Mouse (Mus musculus) thymus, postnatal 25 days (tissue): ENCODE measurements around the gene Auts2.

Experiments used
- DNase-seq: peaks from one replicate; pipeline ENCODE4 v3.0.0; 2022

Gene Auts2

GRCm38 (mm10) chr5:132498896-132499295 lies 44.2 kb downstream of the Auts2 start:
- DNase-seq: no peak

GRCm38 (mm10) chr5:132498045-132498444 lies 45.1 kb downstream of the Auts2 start:
- no peak for DNase-seq

DNA sequence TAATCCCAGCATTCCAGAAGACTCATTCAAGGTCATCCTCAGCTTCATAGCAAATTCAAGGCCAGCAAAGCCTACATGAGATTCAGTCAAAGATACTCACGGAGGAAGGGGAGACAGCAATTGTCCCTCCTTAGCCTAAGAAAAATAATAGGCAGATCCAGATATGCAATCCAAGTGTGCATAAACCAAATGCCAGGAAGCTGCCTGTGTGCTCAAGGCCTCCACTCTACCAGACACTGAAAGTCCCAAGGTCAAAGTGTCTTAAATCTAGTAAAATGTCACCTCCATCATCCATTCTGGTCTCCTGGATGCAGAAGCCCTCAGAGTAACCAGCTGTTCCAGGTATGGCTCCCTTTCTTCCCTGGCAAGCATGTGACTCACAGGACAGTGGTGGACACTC lies 50.4 kb downstream of the Auts2 start:
- no peak for DNase-seq

GRCm38 (mm10) chr5:132492040-132492439 lies 51.1 kb downstream of the Auts2 start:
- no peak for DNase-seq

- DNase-seq: no peak
Measured at GRCm38 (mm10) chr5:132491508-132491907, 51.6 kb downstream of the Auts2 start.

- no peak for DNase-seq
Measured at GRCm38 (mm10) chr5:132490326-132490725, 52.8 kb downstream of the Auts2 start.

DNA sequence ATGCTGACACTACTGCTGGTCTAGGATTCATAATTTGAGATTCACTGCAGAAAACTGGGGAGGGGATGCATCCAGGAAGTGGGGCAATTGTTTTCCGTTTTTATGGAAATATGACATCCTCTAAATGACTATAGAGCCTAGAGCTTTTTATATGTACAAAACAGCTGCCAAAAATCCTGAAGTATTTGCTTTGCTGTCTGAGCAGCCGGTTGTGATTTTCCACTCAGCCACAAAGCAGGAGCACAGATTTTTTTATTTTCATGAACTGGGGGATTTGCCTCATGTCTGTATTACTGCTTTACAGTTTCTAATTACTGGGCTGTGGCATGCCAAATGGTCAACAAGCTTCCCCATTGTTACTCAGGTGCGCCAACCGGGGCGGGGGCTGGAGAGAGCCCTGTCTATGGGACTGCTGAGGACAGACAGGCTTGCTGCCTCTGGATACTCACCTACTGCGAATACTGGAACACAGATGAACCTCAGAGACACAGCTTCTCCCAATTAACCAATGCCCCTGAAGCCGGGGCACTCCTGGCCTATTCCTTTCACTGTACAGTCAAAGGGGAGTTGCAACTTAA lies 53.3 kb downstream of the Auts2 start:
- no peak for DNase-seq

DNA sequence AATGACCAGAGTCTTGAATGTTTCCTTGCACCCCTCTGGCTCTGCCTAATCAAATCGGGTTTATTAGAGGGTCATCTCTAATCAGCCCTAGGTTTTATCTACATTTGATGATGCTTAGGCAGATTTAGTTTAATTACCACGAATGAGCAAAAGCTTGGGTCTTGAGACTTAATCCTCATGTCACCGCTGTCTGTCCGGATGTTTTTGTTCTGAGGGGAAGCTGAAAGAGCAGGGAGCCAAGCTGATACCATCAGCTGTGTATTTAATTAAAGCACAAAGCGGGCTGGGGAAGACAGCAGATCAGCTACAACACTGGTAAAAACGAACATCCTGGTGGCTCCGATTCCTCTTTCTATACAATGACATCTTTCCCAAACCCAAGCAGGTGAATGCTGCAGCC lies 56.3 kb downstream of the Auts2 start:
- no peak for DNase-seq

DNA sequence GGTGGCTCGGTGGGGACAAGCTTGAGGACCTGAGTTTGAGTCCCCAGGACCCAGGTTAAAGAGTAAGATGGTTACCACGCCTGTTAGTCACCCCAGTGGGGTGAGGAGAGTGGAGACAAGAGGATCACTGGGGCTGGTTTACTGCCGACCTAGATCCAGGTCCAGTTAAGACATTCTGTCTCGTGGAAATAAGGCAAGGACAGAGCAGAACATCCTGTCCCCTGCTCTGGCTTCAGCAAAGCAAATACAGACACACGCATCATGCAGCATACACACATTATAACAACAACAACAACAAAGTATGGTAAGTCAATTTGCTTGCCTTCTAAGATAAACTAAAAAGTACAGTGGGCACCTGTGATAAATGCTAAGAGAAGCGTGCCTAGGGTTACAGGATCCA lies 57.1 kb downstream of the Auts2 start:
- DNase-seq: no peak

GRCm38 (mm10) chr5:132485448-132485847 lies 57.7 kb downstream of the Auts2 start:
- no peak for DNase-seq

DNA sequence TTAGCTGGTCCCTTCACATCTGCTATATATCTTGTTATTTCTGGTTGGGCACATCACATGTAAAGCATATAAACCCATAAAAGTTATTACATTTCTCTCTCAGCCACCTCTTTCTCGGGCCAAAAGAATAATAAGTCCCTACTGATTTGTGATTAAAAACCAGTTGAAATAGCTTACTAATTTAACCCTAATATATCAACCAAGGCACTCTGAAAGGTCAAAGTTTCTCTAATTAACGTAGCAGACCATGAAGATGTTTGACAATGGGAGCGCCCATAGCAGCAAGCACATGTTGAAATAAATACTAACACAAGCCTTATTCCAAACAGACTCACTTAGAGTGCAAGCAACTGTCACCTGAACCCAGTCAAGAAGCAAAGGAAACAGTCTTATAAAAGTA lies 61.7 kb downstream of the Auts2 start:
- no peak for DNase-seq

DNA sequence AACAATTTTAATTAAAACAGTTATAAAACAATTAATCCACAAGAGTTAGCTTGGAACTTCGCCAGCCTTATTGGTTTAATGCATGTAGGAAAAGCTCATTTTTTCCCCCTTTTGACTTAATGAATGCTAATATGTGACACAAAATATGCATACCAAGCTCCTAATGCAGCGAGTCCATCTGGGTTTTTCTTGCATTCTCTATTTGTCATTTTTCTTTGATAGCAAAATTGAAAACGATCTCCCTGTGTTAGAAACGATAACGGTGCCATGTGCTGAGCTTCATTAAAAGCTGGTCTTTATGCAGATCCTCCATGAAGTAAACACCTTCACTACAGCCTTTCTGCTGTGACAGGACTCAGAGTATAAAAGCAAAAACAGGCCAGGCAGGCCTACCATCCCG lies 62.7 kb downstream of the Auts2 start:
- DNase-seq: no peak

DNA sequence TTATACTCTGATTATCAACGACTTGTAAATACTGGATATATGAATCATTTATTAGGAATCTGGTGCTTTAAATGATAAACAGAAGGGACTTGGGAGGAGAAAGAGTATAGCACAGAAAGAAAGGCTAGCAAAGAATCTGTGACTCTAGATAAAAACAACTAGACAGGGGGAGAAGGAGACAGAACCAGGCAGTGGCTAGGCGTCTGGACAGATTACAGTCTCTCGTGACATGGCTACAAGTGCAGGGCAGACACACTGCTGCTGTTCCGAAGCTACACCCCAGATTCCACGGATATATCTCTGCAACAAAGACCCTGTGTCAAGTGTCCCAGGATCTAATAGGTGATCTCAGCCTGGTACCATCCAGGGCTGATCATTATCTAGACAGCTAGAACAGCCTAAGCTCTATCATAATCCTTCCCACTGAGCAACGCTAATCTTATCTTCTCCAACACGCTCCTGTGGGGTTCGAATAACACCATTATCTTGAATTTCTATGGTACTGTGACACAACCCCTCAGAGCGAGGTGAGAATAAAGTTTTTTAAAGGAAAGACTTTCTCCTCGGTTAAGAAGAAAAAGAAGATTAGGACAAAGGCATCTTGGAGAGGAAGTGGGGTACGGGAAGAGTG lies 63.8 kb downstream of the Auts2 start:
- no peak for DNase-seq

- no peak for DNase-seq
Measured at GRCm38 (mm10) chr5:132477533-132477932, 65.6 kb downstream of the Auts2 start.

DNA sequence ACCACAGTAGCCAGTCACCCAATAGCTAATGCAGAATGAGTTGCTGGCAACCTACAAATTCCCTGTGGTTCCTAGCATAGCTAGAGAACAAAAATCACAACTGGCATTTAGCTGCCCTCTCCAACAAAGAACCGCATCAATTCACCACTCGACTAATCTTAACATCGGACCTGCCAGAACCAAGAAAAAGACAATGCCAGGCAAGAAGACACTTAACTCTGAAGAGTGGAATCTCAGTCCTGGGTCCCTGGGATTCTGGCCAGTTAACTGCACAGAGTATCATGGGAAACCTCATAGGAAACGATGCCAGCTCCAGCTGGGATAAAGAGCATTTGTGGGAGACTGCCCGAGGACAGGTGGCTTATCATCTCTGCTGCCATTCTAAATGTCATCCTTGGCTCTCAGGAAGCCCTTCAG lies 70.2 kb downstream of the Auts2 start:
- DNase-seq: no peak

- no peak for DNase-seq
Measured at GRCm38 (mm10) chr5:132472184-132472829, 70.8 kb downstream of the Auts2 start.

- no peak for DNase-seq
Measured at GRCm38 (mm10) chr5:132467364-132467743, 75.8 kb downstream of the Auts2 start.

GRCm38 (mm10) chr5:132466427-132467363 lies 76.4 kb downstream of the Auts2 start:
- DNase-seq: no peak

- no peak for DNase-seq
Measured at GRCm38 (mm10) chr5:132462560-132462959, 80.6 kb downstream of the Auts2 start.

GRCm38 (mm10) chr5:132458498-132458897 lies 84.6 kb downstream of the Auts2 start:
- DNase-seq: no peak

DNA sequence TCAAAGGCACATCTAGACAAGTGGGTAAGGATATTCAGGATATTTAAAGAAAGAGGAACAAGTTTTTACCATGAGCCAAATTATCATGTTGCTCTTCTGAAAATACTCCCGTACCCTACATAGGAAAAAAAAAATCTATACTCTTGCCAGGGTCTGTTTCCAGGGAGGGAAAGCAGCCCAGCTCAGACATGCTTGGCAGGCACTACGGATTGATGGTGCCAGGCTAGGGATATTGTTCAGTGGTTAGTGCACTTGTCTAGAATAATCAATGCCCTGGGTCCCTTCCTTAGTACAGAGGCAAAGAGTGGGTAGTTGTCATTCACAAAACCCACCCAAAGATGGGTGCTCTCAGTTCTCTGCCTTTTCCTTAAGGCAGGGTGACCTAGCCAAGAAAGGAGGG lies 90.8 kb downstream of the Auts2 start:
- no peak for DNase-seq

DNA sequence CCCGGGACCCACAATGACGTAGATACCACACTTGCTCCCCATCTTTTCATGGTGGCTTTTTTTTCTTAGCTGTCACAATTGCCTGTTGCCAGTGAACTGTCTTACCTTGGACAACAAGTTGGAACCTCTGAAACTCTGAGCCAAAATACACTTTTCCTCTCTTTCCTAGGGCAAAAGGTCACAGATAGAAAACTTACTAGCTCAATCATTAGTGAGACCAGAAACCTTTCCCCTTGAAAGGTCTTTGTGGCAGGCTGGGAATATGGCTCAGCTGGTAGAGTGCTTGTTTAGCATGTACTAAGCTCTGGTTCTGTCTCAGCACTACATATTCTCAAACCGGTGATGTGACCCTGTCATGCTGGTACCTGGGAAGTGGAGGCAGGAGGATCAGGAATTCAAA lies 93.1 kb downstream of the Auts2 start:
- no peak for DNase-seq

- no peak for DNase-seq
Measured at GRCm38 (mm10) chr5:132448401-132449066, 94.6 kb downstream of the Auts2 start.
